Mouse (Mus musculus) left cerebral cortex, adult 11 months (tissue): ENCODE data around the gene Snrpd3.
A peak's percentile ranks its signal among the peaks of the same experiment; 100 is the strongest.
"Not testable (repeated sequence)": the region's sequence is repeated elsewhere in the genome, so short reads cannot be mapped to it uniquely, and the experiment has no call there.

Experiments used
- DNase-seq: peaks from one replicate; pipeline ENCODE4 v3.0.0; 2022; ENCODE audit warnings: low spot score

The Snrpd3 gene

GRCm38 (mm10) chr10:75501641-75502040 lies 15.7 kb upstream of the Snrpd3 start:
- no peak for DNase-seq

GRCm38 (mm10) chr10:75503692-75504091 lies 13.7 kb upstream of the Snrpd3 start:
- DNase-seq, result no peak

DNA sequence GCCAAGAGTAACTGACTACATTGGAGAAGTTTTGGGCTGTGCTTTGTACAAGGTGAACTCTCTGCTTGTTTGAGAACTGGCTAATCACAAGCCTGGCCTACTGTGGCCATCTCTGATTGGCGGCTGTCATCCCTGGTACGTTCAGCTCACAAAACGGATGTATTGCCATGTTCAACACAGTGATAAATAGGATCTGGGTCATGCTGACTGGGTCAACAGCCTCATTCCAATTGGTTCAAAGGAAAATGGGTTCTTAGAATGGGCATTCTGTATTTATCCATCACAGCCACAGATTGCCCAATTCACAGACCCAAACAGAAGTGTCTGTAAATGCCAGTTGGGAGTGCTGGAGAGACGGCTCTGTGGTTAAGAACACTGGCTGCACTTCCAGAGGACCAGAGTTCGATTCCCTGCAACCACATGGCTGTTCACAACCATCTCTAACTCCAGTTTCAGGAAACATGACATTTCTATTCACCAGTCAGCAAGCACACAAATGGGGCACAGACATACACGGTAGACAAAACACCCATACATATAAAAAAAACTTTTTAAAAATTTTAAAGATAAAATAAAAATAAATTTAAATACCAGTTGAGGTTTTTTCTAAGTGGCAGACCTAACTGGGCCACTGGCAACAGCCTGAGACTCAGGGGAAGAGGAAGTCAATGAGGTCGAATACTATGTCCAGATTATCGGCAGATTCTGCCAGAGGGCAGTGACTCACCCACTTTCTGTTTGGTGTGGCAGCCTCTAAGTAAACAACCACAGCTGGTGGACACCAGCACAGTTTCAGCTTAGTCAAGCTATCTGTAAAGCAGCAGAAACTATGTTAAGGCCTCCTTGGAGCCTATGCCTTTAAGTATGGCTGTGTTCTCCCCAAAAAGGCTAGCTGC lies 12.9 kb upstream of the Snrpd3 start:
- no peak for DNase-seq

- DNase-seq, result no peak
Observed at GRCm38 (mm10) chr10:75505130-75505495, 12.2 kb upstream of the Snrpd3 start.

DNA sequence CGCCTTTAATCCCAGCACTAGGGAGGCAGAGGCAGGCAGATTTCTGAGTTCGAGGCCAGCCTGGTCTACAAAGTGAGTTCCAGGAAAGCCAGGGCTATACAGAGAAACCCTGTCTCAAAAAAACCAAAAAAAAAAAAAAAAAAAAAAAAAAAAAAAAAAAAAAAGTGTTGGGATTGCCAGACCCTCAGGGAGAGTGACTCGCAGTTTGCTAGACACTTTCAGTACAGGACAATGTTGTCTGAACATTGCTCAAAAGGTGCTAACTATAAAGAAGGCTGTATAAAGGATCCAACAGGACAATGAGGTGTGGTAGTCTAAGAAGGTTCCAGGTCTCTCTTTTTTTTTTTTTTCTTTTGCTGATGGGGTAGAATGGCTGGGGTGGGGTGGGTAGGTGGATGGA lies 11.4 kb upstream of the Snrpd3 start:
- not testable (repeated sequence) for DNase-seq

GRCm38 (mm10) chr10:75510446-75510845 lies 6.9 kb upstream of the Snrpd3 start:
- no peak for DNase-seq

GRCm38 (mm10) chr10:75511060-75511459 lies 6.3 kb upstream of the Snrpd3 start:
- no peak for DNase-seq

GRCm38 (mm10) chr10:75511897-75512296 lies 5.5 kb upstream of the Snrpd3 start:
- no peak for DNase-seq

DNA sequence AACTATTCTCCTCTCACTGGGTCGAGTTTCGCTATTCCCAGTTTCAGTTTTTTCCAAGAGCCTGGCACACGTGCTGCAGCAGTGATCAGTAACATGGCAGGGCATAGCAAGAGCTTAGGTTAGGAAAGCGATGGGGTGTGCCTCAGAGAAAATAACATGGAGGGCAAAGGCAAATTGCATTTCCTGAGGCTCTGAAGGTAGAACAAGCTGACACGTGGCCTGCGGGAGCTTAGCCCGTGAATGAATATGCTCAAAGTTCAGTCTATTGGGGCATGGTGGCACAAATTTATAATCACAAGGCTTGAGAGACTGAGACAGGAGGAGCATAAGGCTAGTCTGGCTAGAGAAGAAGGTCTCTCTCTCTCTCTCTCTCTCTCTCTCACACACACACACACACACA lies 4.6 kb upstream of the Snrpd3 start:
- DNase-seq, result no peak

- DNase-seq, result no peak
Observed at GRCm38 (mm10) chr10:75513306-75514067, 3.9 kb upstream of the Snrpd3 start.

DNA sequence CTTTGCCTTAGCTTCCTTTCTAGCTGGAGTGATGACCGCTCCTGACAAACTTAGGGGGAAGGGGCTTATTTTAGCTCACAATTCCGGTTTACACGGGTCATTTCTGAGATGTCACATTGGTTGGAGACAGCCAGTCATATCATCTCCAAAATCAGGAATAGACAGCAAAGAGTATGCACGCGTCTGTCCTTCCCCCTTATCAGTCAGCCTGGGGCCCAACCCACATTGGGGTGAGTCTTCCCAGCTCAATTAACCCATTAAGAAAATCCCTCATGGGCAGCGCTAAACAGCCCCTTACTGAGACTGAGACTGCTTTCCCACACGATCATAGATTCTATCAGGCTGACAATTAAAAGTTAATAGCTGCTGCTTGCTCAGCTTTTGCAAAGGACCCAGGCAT lies 3.0 kb upstream of the Snrpd3 start:
- no peak for DNase-seq

GRCm38 (mm10) chr10:75515216-75516037 lies 1.9 kb upstream of the Snrpd3 start:
- DNase-seq, result no peak

GRCm38 (mm10) chr10:75516038-75516723 lies 1.2 kb upstream of the Snrpd3 start:
- no peak for DNase-seq

DNA sequence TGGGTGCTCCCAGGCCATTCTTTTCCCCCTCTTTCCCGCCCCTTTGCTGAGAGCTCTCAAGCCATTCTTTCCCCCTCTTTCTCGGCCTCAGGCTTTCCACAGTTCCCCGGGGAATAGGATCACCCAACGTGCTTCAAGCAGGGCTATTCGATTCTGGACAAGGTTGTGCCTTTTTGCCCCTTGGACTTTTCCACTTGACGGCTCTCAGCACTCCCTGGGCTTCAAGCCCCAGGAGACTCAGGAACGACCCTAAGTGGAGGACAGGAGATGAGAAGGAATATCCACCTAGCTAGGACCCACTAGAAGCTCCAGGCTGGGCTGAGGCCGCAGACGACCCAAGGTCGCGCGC lies 653 bp upstream of the Snrpd3 start:
- DNase-seq, result no peak

DNA sequence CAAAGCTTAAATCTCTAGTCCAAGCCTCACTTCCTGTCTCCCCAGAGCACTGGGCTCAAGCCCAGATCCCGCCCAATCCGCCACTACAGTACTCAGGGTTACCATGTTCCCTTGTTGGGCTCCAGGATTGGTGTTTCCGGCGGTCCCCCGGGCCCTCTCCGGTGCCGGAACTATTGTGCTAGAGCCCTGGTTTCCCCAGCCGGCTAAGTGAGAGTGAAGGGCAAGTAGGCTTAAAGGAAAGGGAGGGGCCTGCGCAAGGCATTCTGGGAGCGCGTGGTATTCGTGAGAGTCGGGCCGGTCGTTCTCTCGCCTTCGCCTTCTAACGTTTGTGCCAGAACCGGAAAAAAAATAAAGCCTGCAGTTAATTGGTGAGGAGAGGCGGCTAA lies 400 bp downstream of the Snrpd3 start, which contains the start of gene Gucd1:
Gene Gucd1, minus strand, starts transcription at position 215 of the 386 bp plus-strand sequence.
- peak; percentile 93 for DNase-seq

DNA sequence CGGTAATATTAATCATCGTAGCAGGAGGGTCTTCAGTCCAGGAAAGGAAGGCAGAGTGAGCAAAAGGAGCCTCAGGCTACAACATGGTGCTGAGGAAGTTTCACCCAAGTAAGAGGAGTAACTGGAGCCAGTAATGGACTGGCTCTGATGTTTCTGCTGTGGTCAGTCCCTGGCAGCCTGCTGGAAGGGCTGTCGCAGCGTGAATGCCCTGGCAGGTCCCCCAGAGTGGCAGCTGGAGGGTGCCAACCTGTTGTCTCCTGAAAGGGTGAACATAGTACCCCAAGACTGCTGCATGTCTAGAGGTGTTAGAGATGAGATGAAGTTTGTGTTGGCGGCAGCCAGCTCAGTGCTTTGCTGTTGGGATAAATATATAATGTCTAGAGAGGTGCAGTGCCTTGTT lies 3.2 kb downstream of the Snrpd3 start:
- DNase-seq, result no peak

DNA sequence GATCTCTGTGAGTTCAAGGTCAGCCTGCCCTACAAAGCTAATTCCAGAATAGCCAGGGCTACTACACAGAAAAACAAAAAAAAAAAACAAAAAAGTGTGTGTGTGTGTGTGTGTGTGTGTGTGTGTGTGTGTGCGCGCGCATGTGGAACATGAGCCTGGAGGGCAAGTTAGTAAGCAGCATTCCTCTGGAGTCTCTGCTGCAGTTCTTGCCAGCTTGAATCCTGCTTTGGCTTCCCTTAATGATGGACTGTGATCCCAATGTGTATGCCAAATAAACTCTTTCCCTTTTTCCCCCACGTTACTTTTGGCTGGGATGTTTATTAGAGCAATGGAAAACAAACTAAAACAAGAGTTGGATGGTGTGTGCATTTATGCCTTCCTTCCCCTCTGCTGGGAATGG lies 4.3 kb downstream of the Snrpd3 start:
- no peak for DNase-seq

- not testable (repeated sequence) for DNase-seq
Observed at GRCm38 (mm10) chr10:75525450-75525849, 8.1 kb downstream of the Snrpd3 start.

GRCm38 (mm10) chr10:75530322-75530721 lies 13.0 kb downstream of the Snrpd3 start:
- no peak for DNase-seq

- DNase-seq, result no peak
Observed at GRCm38 (mm10) chr10:75531532-75532090, 14.3 kb downstream of the Snrpd3 start.

DNA sequence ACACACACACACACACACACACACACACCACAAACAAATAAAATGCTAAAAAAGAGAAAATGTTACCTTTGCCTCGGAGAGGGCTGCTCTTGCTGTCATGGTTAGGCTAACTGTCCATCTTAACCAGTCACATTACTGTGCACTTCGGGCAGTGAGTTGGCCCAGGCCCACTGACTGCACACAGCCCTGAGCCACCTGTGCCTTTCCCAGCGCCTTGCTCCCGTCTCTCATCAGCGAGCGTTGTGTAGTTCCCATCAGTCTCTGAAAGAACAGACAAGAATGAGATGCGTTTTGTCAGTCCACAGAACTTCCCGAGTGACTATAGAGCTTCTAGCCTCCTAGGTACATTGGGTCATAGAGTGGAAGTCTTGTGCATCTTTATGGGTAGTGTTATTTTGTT lies 16.9 kb downstream of the Snrpd3 start:
- no peak for DNase-seq

- no peak for DNase-seq
Observed at GRCm38 (mm10) chr10:75534934-75535333, 17.6 kb downstream of the Snrpd3 start.
